Mouse (Mus musculus) liver, adult 2 months (tissue): ENCODE data around the gene Nfic.

ENCODE experiments used
- CTCF ChIP-seq: fragments of 200-500 bp; IDR thresholded peaks from 2 replicates; pipeline ENCODE4 v1.5.1; 2011; ENCODE audit warnings: low read depth, low read length, control low read depth
- POLR2A ChIP-seq: fragments of 200-500 bp; IDR thresholded peaks from 2 replicates; pipeline ENCODE4 v1.6.1; 2011; ENCODE audit warnings: low read length, control low read depth; ENCODE audit not compliant: insufficient read depth; ENCODE audit errors: extremely low read depth

- TF ChIP-seq POLR2A: no peak
- no peak for TF ChIP-seq CTCF
Measured at GRCm38 (mm10) chr10:81465265-81465645, 9.8 kb upstream of the Nfic start.
